Mouse (Mus musculus): ENCODE data around the gene Crxos.

Crxos gene

GRCm38 (mm10) chr7:15921796-15922195 lies 39.4 kb downstream of the Crxos start:
- no peak for DNase-seq (ENCODE audit: low spot score)

- peak; percentile 87 for DNase-seq (ENCODE audit: low spot score)
Observed at GRCm38 (mm10) chr7:15922220-15922773, 39.9 kb downstream of the Crxos start, which contains the start of gene Selenow. Selenow (minus strand) TSS chr7:15922402.

GRCm38 (mm10) chr7:15929910-15930309 lies 47.5 kb downstream of the Crxos start:
- DNase-seq (ENCODE audit: low spot score) = peak; percentile 67

- no peak for DNase-seq (ENCODE audit: low spot score)
Observed at GRCm38 (mm10) chr7:15930543-15930942, 48.1 kb downstream of the Crxos start.

- DNase-seq (ENCODE audit: low spot score) = no peak
Observed at GRCm38 (mm10) chr7:15931635-15932034, 49.2 kb downstream of the Crxos start.

- DNase-seq (ENCODE audit: low spot score) = no peak
Observed at GRCm38 (mm10) chr7:15933437-15934359, 51.3 kb downstream of the Crxos start.

- no peak for DNase-seq (ENCODE audit: low spot score)
Observed at GRCm38 (mm10) chr7:15937491-15937890, 55.1 kb downstream of the Crxos start.

GRCm38 (mm10) chr7:15938621-15939020 lies 56.2 kb downstream of the Crxos start:
- DNase-seq (ENCODE audit: low spot score) = no peak

GRCm38 (mm10) chr7:15944311-15944710 lies 61.9 kb downstream of the Crxos start:
- DNase-seq (ENCODE audit: low spot score) = no peak

- no peak for DNase-seq (ENCODE audit: low spot score)
Observed at GRCm38 (mm10) chr7:15945211-15945610, 62.8 kb downstream of the Crxos start.

GRCm38 (mm10) chr7:15945721-15946536 lies 63.5 kb downstream of the Crxos start, which contains the start of gene Nop53:
Nop53 (minus strand) TSS chr7:15946074.
- peak; percentile 89 for DNase-seq (ENCODE audit: low spot score)

- DNase-seq (ENCODE audit: low spot score) = no peak
Observed at GRCm38 (mm10) chr7:15947653-15948260, 65.3 kb downstream of the Crxos start.

- peak; percentile 86 for DNase-seq (ENCODE audit: low spot score)
Observed at GRCm38 (mm10) chr7:15948381-15948941, 66.0 kb downstream of the Crxos start.

GRCm38 (mm10) chr7:15949216-15949790 lies 66.9 kb downstream of the Crxos start:
- DNase-seq (ENCODE audit: low spot score) = no peak

- DNase-seq (ENCODE audit: low spot score) = no peak
Observed at GRCm38 (mm10) chr7:15950008-15950407, 67.6 kb downstream of the Crxos start.

- no peak for DNase-seq (ENCODE audit: low spot score)
Observed at GRCm38 (mm10) chr7:15952416-15952815, 70.0 kb downstream of the Crxos start.

Data from ovary, postnatal 36 days (tissue).